Mouse (Mus musculus) 3T3-L1 (cell line): ENCODE measurements around the gene Rufy1.
"Not testable (repeated sequence)": the region's sequence is repeated elsewhere in the genome, so short reads cannot be mapped to it uniquely, and the experiment has no call there.

ENCODE experiments used
- DNase-seq: peaks from one replicate; pipeline ENCODE4 v3.0.0-alpha.2; 2015; ENCODE audit warnings: low read depth, low spot score

The Rufy1 gene

GRCm38 (mm10) chr11:50381311-50381710 lies 49.6 kb downstream of the Rufy1 start:
- no peak for DNase-seq

- DNase-seq: no peak
These were observed 51.7 kb downstream of the Rufy1 start for GRCm38 (mm10) chr11:50379023-50379752.

DNA sequence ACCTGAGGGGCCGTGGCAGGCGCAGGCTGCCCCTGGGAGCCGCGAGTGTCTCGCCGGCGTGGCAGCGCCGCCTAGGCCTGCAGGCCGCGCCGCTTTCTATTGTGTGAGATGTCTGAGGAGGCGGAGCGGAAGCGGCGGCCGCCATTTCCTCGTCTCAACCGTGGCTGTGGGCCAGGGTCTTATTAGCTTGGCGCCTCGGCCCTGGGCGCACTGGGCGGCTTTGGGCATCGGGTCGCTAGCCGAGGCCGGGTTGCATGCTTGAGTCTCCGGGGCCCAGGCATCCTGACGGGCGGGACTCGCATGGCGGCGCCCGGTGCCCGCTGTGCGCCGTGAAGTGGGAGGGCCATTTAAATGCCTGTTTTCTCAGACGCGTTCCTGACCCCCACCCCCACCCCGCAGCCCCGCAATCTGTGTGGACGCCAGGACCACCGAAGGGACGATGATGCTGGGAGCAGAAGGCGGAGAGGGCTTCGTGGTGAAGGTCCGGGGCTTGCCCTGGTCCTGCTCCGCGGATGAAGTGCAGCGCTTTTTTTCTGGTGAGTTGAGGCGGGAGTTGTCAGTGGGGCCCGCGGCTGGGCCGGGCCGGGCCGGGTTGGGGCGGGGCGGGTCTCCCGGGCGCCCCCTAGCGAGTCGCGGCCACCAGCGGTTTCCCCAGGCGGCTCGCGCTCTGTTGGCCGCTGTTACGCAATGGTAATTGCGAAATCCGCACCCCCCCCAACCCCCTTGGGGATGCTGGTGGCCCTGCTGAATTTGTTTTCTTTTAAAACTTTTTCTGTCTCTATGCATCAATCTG lies 52.8 kb downstream of the Rufy1 start:
- DNase-seq: peak; percentile 80

- peak; percentile 99 for DNase-seq
These were observed 53.7 kb downstream of the Rufy1 start, which contains the start of gene Hnrnph1 for GRCm38 (mm10) chr11:50376911-50377891. Gene Hnrnph1, plus strand, starts transcription at chr11:50376990.

GRCm38 (mm10) chr11:50376156-50376790 lies 54.7 kb downstream of the Rufy1 start:
- no peak for DNase-seq

DNA sequence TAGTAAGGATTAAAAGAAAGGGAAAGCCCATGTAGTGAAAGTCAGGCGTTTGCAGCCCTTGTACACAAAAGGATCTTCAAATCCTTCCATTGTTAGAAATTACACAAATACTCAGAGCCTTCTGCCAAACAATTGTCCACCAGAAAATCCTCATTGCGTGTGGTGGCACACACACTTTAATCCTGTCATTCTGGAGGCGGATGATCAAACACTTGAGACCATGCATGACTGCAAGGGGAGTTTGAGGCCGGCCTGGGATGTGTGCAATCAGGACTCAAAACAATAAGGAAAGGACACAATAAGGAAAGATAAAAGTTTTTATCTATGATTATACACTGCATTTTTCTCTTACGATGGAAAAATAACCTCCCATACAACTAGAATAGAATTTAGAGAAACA lies 55.5 kb downstream of the Rufy1 start:
- no peak for DNase-seq

GRCm38 (mm10) chr11:50374286-50375015 lies 56.5 kb downstream of the Rufy1 start:
- no peak for DNase-seq

GRCm38 (mm10) chr11:50373621-50374020 lies 57.3 kb downstream of the Rufy1 start:
- no peak for DNase-seq

GRCm38 (mm10) chr11:50373086-50373485 lies 57.8 kb downstream of the Rufy1 start:
- no peak for DNase-seq

- DNase-seq: no peak
These were observed 59.0 kb downstream of the Rufy1 start for GRCm38 (mm10) chr11:50371911-50372310.

DNA sequence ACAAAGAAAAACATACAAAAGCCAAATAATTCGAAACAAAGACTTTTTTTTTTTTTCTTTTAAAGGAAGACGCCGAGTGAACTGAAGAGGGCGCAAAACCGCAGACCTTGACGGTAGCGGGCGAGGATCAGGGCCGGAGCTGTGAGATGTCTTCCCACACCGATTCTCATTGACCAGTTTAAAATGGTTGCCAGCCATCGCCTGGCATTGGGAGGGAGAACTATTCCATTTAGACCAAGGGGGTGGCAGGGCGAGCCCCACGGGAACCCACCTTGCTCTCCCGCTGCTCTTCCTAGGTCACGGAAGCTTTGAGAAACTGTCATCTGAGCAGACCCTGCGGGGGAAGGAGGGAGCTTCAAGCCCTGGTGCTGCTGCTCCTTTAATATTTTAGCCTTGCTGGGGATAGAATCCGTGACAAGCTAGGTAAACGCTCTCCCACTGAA lies 59.5 kb downstream of the Rufy1 start:
- DNase-seq: peak; percentile 52

GRCm38 (mm10) chr11:50370969-50371368 lies 60.0 kb downstream of the Rufy1 start:
- DNase-seq: no peak

- DNase-seq: peak; percentile 69
These were observed 61.5 kb downstream of the Rufy1 start for GRCm38 (mm10) chr11:50369360-50369911.

DNA sequence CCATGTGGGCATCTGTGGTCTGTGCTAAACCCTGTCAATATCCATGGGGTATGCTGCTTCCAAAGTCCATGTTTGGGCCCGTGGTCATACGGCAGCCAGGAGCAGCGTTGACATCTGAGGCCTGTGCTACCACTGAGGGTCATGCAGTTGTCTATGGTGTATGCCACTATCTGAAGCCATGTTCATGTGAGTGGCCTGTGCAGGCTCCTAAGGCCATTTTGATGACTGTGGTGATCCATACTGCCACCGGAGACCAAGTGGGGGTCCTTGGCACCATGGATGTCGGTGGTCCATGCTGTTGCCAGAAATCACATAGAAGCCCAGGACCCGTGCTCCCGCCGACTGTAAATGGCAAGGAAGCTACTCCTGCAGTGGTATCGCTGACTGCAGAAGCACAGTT lies 63.4 kb downstream of the Rufy1 start:
- DNase-seq: no peak

DNA sequence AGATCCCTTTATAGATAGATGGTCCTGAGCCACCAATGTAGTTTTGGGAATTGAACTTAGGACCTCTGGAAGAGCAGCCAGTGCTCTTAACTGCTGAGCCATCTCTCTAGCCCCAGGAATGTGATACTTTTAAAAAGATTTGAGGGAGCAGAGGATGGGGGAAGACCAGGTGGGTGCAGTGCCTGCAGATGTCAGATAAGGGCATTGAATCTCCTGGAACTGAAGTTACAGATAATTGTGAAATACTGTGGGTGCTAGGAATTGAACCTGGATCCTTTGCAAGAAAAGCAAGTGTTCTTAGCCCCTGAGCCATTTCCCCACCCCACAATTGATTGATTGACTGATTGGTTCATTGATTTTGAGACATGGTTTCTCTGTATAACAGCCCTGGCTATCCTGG lies 65.6 kb downstream of the Rufy1 start:
- DNase-seq: no peak

DNA sequence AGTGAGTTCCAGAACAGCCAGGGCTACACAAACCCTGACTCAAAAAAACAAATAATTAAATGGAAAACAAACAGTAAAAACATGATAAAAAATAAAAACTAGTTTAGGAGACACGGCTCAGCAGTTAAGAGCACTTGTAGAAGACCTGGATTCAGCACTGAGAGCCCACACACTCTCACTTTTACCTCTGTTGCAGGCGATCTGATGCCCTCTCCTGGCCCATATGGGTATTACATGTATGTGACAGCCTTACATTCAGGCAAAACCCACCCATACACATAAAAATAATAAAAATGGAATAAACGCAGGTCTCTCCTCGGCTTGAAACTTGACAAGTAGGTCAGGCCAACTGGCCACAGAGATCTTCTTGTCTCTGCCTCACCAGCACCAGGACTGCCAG lies 66.4 kb downstream of the Rufy1 start:
- peak; percentile 91 for DNase-seq

GRCm38 (mm10) chr11:50361282-50361681 lies 69.6 kb downstream of the Rufy1 start:
- DNase-seq: not testable (repeated sequence)

DNA sequence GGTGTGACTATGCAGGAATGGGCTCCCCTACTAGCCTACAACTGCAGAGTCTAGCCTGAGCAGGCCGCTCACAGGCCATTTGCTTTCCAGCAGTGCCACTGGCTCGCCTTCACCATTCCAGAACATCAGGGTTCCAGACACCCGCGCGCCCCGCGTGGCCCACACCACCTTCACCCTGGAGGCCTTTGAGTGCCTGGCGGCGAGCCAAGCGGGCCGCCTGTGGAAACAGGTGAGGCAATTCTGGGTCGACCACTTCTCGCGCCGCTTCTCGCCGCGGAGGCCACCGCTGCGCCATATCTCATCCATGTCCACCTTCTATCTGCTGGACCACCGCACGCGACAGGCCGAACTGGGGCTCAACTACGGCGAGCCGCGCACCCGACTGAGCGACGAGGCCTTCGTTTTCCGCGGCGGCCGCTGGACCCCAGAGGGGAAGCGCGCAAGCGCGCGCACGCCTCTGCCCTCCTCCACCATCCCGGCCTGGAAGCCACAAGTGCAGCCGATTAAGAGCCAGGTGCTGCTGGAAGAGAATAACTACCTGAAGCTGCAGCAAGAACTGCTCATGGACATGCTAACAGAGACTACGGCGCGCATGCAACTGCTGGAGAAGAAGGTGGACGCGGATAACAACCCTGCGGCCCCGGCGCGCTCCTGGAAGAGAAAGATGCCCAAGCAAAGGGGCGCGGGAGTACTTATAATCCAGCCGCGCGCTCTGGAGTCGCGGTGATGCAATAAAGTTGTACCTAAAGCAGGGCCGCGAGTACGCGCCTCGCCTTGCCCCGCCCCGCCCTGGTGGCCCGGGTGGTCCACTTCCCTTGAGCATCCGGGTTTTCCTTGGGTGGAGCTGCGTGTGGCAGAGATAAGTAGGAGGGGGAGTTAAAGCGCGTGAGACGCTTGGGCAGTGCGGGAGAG lies 71.7 kb downstream of the Rufy1 start:
- DNase-seq: no peak

GRCm38 (mm10) chr11:50355395-50355794 lies 75.5 kb downstream of the Rufy1 start:
- no peak for DNase-seq
